Mouse (Mus musculus) midbrain, embryonic 12.5 days (tissue): Measurements from ENCODE around the gene Bsn. TPM values are rescaled to one million over a fixed set of nuclear protein-coding genes. Genes with fewer than 3 reads are reported as not detected.
"Not testable (repeated sequence)": the region's sequence is repeated elsewhere in the genome, so short reads cannot be mapped to it uniquely, and the experiment has no call there.

Source experiments
- ATAC-seq: fragments of 200-750 bp; cut with Nextera tagmentation; 2 replicates; pipeline ENCODE4 v1.8.0; 2017; ENCODE audit warnings: low read depth, moderate TSS enrichment, moderate library complexity; ENCODE audit not compliant: low FRiP score
- H3K27ac ChIP-seq: fragments of 300-500 bp; sonication (generic); replicated peaks from 2 replicates; pipeline ENCODE4 v1.5.1; 2016; ENCODE audit warnings: mild to moderate bottlenecking
- H3K27me3 ChIP-seq: fragments of 300-500 bp; sonication (generic); 2 replicates; pipeline ENCODE4 v1.6.1; 2016; ENCODE audit warnings: mild to moderate bottlenecking
- H3K36me3 ChIP-seq: fragments of 300-500 bp; sonication (generic); 2 replicates; pipeline ENCODE4 v1.6.1; 2016
- H3K4me1 ChIP-seq: fragments of 300-500 bp; sonication (generic); 2 replicates; pipeline ENCODE4 v1.6.1; 2016
- H3K4me2 ChIP-seq: fragments of 300-500 bp; sonication (generic); replicated peaks from 2 replicates; pipeline ENCODE4 v1.6.1; 2016; ENCODE audit warnings: mild to moderate bottlenecking, moderate library complexity
- H3K4me3 ChIP-seq: fragments of 300-500 bp; sonication (generic); 2 replicates; pipeline ENCODE4 v1.5.1; 2016; ENCODE audit warnings: mild to moderate bottlenecking
- H3K9ac ChIP-seq: fragments of 300-500 bp; sonication (generic); replicated peaks from 2 replicates; pipeline ENCODE4 v1.6.1; 2016; ENCODE audit warnings: mild to moderate bottlenecking, moderate library complexity
- H3K9me3 ChIP-seq: fragments of 300-500 bp; sonication (generic); 2 replicates; pipeline ENCODE4 v1.6.1; 2016; ENCODE audit warnings: mild to moderate bottlenecking
- WGBS: fragments of 180-500 bp; shearing (Covaris S2); methylation state at CpG from one replicate; pipeline ENCODE4 v1.1.7; 2016; 5-methylcytosine and 5-hydroxymethylcytosine counted together
- polyA plus RNA-seq: library from polyadenylated mRNA; unstranded; fragments of >200 nt; fragmentation: Nextera tagmentation; extraction: Ambion mirVana; gene quantifications from 2 replicates; pipeline ENCODE4 v1.2.1, GENCODE M21; 2016

Gene Bsn
- polyA plus RNA-seq, 1 experiment from 2014 or later, result 4.4 TPM

DNA sequence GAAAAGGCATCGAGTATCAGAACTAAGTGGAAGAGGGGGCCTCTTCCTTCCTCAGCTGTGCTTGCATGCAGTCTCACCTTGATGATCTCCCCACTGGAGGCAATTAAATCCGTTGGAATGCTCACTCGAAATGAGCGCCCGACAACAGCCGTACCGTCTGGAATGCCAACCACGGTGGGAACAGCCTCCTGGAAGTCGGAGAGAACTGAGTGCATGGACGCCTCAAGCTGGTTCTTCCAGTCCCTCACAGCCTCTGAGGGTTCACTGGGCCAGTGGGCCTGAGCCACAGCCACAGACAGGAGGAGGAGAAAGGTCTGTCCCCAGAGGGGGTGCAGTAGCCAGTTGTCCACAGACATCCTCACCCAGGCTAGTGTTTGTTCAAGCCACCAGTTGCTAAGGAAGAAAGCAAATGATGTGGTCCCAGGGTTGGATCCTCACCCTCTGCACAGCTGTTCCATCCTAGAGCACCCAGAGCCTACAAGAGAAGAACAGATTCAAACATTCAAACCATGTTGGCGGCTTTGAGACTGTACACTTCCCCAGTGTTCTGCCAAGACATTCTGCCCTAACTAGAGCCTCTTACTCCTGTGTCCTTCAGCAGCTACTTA, 27.9 kb upstream of the Bsn start:
- H3K9ac ChIP-seq, result no peak overlapping the region
- H3K27ac ChIP-seq, result no peak overlapping the region
- no peaks in the 10 kb centered on the region for H3K27me3 ChIP-seq
- 81% methylated on average over 11 of the region's 11 CpGs for WGBS
- no peak for ATAC-seq
- no peaks in the 10 kb centered on the region for H3K9me3 ChIP-seq
- peaks cover 13% of the 10 kb centered on the region for H3K4me1 ChIP-seq
- H3K4me2 ChIP-seq, result no peak overlapping the region
- H3K4me3 ChIP-seq, result no peak overlapping the region
- H3K36me3 ChIP-seq, result peaks cover 23% of the 10 kb centered on the region

DNA sequence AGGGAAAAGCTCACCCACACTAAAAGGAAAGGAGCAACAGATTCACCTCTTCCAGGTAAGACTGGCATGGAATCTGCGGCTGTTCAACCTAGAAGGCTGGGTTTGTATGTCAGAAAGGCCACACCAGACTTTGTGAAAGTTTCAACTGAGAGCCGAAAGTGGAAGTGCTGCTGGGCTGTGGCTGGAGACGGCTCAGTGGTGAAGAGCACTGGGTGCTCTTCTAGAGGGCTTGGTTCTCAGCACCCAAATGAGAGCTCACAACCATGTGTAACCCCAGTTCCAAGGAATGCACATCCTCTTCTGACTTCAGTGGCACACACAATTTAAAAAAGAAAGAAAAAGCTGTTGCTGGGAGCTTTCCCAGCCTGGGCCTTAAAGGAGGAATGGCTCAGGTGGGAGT, 27.2 kb upstream of the Bsn start:
- Histone ChIP-seq H3K9ac (no peak overlapping the region), H3K36me3 (peaks cover 23% of the 10 kb centered on the region), H3K4me1 (peaks cover 19% of the 10 kb centered on the region), H3K27ac (no peak overlapping the region), H3K9me3 (no peaks in the 10 kb centered on the region), H3K27me3 (no peaks in the 10 kb centered on the region), H3K4me3 (no peak overlapping the region), H3K4me2 (no peak overlapping the region)
- 91% methylated on average over 3 of the region's 3 CpGs for WGBS
- ATAC-seq, result no peak

DNA sequence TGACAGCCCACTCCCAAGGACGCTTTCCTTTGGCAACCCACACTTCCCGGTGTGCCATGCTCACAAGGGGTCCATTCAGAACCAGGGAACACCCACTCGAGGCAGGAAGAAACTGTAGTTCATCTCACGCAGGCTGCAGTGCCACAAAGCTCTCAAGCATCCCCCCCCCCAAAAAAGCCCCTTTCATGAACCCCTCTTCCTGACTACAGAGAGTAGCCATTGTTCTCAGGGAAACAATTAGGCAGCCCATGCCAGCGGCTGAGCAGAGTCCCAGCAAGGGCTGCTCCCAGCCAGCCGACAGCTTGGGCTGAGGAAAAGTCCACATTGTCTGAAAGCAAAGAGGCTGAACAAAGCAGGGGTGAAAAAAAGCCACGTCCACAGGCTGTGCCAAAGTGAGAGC, 22.9 kb upstream of the Bsn start:
- WGBS, result 13% methylated on average over 7 of the region's 7 CpGs
- peak overlapping the region; percentile 89 for H3K27ac ChIP-seq
- H3K9ac ChIP-seq, result peak overlapping the region; percentile 39
- peak overlapping the region; percentile 37 for H3K4me2 ChIP-seq
- H3K27me3 ChIP-seq, result no peaks in the 10 kb centered on the region
- H3K36me3 ChIP-seq, result peaks cover 38% of the 10 kb centered on the region
- H3K9me3 ChIP-seq, result no peaks in the 10 kb centered on the region
- ATAC-seq, result peak; percentile 89
- peaks cover 20% of the 10 kb centered on the region for H3K4me1 ChIP-seq
- H3K4me3 ChIP-seq, result no peak overlapping the region

DNA sequence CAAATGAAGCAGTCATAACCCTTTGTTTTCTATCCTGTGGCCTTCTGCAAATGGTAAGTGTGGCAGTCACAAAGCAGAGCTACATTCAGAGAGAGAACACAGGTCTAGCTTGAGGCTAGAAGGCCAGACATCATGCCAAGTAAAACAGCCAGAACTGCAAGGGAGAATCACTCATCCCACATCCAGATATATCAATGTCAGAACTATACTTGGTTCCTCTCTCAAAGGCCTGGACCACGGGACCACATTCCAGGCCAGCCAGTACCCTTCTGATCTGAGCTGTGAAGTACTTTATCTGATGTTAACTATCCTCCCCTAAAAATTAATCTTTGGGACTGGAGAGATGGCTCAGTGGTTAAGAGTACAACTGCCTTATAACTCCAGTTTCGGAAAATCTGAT, 22.2 kb upstream of the Bsn start:
- H3K9ac ChIP-seq, result no peak overlapping the region
- H3K9me3 ChIP-seq, result no peaks in the 10 kb centered on the region
- WGBS, result 89% methylated on average over 2 of the region's 2 CpGs
- no peaks in the 10 kb centered on the region for H3K27me3 ChIP-seq
- H3K4me2 ChIP-seq, result no peak overlapping the region
- no peak for ATAC-seq
- H3K4me3 ChIP-seq, result no peak overlapping the region
- peaks cover 38% of the 10 kb centered on the region for H3K36me3 ChIP-seq
- 0 out of 2 replicates have a peak overlapping the region, but pooled peaks have one; percentile 89 for H3K27ac ChIP-seq
- peaks cover 20% of the 10 kb centered on the region for H3K4me1 ChIP-seq

DNA sequence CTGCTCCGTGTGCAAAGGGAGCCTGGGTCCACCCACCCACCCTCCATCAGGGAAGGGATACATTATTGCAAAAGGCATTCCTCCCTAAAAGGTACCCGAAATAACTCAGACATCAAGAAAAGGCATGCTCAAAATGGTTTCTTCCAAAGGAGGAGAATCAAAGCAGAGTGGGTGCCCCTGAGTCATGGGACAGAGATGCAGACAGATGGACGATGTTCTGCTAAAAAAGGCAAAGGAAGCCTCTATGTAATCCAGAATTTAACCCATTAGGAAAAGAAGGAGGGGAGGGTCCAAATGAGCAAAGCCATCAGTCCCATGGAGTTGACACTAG, 15.4 kb upstream of the Bsn start:
- peaks cover 38% of the 10 kb centered on the region for H3K36me3 ChIP-seq
- H3K4me2 ChIP-seq, result no peak overlapping the region
- no peak for ATAC-seq
- no peaks in the 10 kb centered on the region for H3K27me3 ChIP-seq
- no peak overlapping the region for H3K9ac ChIP-seq
- H3K4me3 ChIP-seq, result no peak overlapping the region
- H3K9me3 ChIP-seq, result no peaks in the 10 kb centered on the region
- 67% methylated on average over 3 of the region's 3 CpGs for WGBS
- H3K4me1 ChIP-seq, result peaks cover 23% of the 10 kb centered on the region
- H3K27ac ChIP-seq, result peak overlapping the region; percentile 69

DNA sequence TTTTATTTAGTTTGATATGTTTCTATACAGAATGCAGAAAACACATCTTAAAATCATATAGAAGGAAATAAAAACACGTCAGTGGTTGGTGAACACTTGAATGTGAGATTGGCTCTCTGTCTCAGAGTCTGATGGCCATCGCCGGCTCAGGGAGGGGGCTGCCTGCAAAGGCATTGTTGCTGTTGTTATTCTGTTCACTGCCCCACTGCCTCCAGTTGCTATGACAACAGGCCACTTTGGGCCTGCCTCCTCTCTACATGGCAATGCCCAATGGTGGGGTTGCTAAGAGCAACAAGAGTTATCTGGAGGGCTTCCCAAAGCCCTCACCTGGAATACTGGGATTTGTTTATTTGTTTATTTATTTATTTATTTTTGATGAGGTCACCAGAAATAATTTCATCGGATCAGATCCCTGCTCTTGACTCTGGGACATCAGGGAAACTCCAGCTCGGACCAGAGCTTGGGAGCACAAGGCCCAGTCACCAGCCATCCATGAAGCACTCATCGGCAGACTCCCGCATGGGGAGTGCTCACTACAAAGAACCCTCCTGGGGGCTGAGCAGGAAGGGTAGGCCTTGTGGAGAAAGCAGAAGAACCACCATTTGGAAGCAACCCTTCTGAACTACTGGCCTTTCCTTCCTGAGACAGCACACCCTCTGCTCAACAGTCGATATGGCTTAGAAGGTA, 14.8 kb upstream of the Bsn start:
- Histone ChIP-seq H3K4me2 (peak overlapping the region; percentile 19; the same call in 1 of the 2 replicates), H3K9ac (no peak overlapping the region), H3K4me3 (no peak overlapping the region), H3K27me3 (no peaks in the 10 kb centered on the region), H3K36me3 (peaks cover 38% of the 10 kb centered on the region), H3K9me3 (no peaks in the 10 kb centered on the region), H3K4me1 (peaks cover 28% of the 10 kb centered on the region), H3K27ac (peak overlapping the region; percentile 69)
- peak; percentile 68 for ATAC-seq
- 40% methylated on average over 8 of the region's 8 CpGs for WGBS

DNA sequence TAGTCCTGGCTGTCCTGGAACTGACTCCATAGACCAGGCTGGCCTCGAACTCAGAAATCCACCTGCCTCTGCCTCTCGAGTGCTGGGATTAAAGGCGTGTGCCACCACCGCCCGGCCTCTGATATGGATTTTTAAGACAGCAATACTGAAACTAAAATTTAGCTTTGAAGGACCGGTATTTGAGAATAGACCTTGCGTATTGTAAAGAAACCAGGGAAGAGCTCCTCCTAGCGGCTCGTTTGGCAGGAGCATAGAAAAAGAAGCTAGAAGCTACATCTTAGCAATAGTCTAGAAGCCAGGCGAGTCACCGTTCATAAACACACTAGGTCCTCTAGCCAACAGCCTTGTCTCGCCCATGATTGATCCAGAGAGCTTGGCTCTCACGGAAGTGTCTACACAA, 12.8 kb upstream of the Bsn start:
- H3K27ac ChIP-seq, result no peak overlapping the region
- no peak overlapping the region for H3K4me2 ChIP-seq
- no peak for ATAC-seq
- peaks cover 20% of the 10 kb centered on the region for H3K36me3 ChIP-seq
- H3K4me3 ChIP-seq, result no peak overlapping the region
- no peaks in the 10 kb centered on the region for H3K9me3 ChIP-seq
- H3K27me3 ChIP-seq, result no peaks in the 10 kb centered on the region
- peaks cover 28% of the 10 kb centered on the region for H3K4me1 ChIP-seq
- 47% methylated on average over 13 of the region's 13 CpGs for WGBS
- no peak overlapping the region for H3K9ac ChIP-seq

DNA sequence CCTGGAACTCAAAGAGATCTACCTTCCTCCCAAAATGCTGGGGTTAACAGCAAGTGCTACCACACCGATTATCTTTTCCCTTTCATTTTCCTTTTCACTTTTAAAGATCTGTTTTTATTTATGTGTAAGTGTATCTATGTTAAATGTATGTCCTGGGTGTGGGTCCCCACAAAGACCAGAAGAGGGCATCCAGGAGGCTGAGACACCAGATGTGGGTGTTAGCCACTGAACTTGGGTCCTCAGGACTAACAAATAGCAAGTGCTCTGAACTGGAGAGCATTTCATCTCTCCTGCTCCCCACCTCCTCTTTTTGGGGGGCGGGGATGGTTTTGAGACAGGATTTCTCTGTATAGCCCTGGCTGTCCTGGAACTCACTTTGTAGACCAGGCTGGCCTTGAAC, 12.0 kb upstream of the Bsn start:
- H3K4me2 ChIP-seq, result no peak overlapping the region
- H3K9me3 ChIP-seq, result no peaks in the 10 kb centered on the region
- H3K36me3 ChIP-seq, result peaks cover 11% of the 10 kb centered on the region
- no peaks in the 10 kb centered on the region for H3K27me3 ChIP-seq
- ATAC-seq, result no peak
- peaks cover 32% of the 10 kb centered on the region for H3K4me1 ChIP-seq
- WGBS, result 93% methylated on average over 2 of the region's 2 CpGs
- no peak overlapping the region for H3K9ac ChIP-seq
- no peak overlapping the region for H3K27ac ChIP-seq
- no peak overlapping the region for H3K4me3 ChIP-seq

DNA sequence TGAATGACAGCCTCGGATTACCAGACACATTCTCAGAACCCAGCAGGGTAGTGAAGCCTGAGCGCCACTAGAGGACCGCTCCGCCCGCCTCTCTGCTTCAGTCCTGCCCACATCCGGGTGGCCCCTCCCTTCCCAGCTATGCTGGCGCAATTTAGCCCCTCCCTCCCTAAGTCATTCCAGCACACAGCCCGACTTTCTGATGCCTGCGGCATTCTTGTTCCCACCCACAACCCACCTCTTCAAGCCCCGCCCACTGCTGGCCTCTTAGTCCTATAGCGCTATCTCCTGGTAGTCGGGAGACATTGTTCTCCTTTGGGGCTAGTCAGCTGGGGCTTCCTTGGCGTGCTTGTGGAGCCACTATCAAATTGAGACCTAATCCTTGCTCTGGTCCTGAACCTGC, 11.0 kb upstream of the Bsn start:
- WGBS, result 0% methylated on average over 13 of the region's 13 CpGs
- Histone ChIP-seq H3K4me3 (peak overlapping the region; percentile 14; the same call in 1 of the 2 replicates), H3K4me2 (peak overlapping the region; percentile 40), H3K27ac (peak overlapping the region; percentile 27; the same call in 1 of the 2 replicates), H3K9ac (no peak overlapping the region; the same call in 1 of the 2 replicates), H3K9me3 (no peaks in the 10 kb centered on the region), H3K27me3 (no peaks in the 10 kb centered on the region), H3K36me3 (peaks cover 1% of the 10 kb centered on the region; the same call in 1 of the 2 replicates), H3K4me1 (peaks cover 37% of the 10 kb centered on the region)
- peak; percentile 88 for ATAC-seq

DNA sequence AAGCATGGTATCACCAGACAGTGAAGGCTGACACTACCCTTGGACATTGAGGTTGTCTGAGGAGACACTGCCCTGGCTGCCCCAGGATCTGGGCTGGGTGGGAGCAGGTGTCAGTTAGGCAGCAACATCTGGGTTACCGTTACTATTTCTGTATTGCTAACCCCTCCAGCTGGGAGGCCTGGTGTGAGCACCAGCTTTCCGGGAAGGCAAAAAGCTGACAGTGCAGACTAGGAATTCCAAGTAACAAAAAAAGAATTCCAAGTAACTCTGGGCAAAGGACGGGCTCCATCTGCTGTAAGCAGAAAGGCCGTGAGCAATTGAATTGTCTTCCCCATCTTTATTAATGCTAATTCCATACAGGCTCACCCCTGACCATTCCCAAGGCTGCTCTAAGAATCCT, 8.4 kb upstream of the Bsn start:
- ATAC-seq, result no peak
- H3K27ac ChIP-seq, result no peak overlapping the region
- peaks cover 22% of the 10 kb centered on the region for H3K4me1 ChIP-seq
- no peaks in the 10 kb centered on the region for H3K27me3 ChIP-seq
- no peak overlapping the region for H3K4me2 ChIP-seq
- H3K4me3 ChIP-seq, result no peak overlapping the region
- no peak overlapping the region for H3K9ac ChIP-seq
- WGBS, result 46% methylated on average over 4 of the region's 4 CpGs
- no peaks in the 10 kb centered on the region for H3K9me3 ChIP-seq
- H3K36me3 ChIP-seq, result no peaks in the 10 kb centered on the region

DNA sequence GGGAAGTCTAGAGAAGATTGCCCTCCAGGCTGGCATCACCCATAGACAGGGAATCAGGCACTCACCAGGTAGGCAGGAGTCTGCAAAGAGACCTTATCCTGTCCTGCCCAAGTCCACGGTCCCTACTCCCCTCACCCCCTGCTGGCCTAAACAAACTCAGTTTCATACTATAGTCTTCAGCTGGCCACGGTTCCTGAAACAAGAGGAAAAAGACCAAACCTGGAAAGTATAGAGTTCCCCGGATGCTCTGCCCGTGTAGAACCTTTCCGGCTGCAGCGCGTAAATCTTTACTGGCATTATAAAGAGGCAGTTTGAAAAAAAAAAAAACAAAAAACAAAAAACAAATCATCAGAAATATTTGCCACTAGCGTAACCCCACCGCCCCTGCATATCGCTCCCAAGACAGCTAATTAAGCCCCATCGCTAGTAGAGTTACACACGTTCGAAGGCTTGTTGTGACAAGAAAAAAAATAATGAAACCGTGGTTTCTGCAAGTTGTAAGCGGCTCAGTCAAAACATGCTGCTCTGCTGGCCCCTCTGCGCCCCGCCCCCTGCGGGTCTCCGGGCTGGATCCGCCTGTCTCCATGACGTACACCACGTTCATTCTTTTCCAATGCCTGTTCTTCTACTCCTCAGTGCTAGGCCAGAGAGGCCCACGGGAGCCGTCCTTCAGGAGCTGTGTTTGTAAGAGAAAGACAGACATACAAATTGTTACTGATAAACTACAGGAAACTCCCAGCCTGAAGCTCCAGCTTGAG, 6.9 kb upstream of the Bsn start:
- Histone ChIP-seq H3K36me3 (no peaks in the 10 kb centered on the region), H3K4me2 (peak overlapping the region; percentile 32), H3K4me3 (no peak overlapping the region), H3K27me3 (no peaks in the 10 kb centered on the region), H3K9me3 (no peaks in the 10 kb centered on the region), H3K4me1 (peaks cover 22% of the 10 kb centered on the region), H3K9ac (no peak overlapping the region), H3K27ac (no peak overlapping the region)
- 30% methylated on average over 24 of the region's 24 CpGs for WGBS
- no peak for ATAC-seq

DNA sequence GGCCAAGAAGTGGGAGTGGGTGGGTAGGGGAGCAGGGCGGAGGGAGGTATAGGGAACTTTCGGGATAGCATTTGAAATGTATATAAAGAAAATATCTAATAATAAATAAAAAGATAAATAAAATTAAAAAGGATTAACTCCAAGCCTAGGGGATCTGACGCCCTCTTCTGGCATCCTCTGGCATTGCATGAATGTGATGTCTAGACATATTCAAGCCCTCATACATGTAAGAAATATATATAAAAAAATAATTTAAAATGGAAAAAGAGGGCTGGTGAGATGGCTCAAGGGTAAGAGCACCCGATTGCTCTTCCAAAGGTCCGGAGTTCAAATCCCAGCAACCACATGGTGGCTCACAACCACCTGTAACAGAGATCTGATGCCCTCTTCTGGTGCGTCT, 6.0 kb upstream of the Bsn start:
- ATAC-seq, H3K27me3 ChIP-seq, H3K9ac ChIP-seq, H3K4me3 ChIP-seq, H3K27ac ChIP-seq, H3K4me2 ChIP-seq, H3K9me3 ChIP-seq, H3K36me3 ChIP-seq: not testable (repeated sequence)
- 69% methylated on average over 6 of the region's 6 CpGs for WGBS
- H3K4me1 ChIP-seq, result peaks cover 21% of the 10 kb centered on the region
